Mouse (Mus musculus) left cerebral cortex, postnatal 10 days (tissue): ENCODE results near the gene Fbxl2. TPM values are rescaled to one million over a fixed set of nuclear protein-coding genes. Genes with fewer than 3 reads are reported as not detected.

Experiments used
- DNase-seq, 2 experiments: peaks; one replicate each; pipeline ENCODE4 v3.0.0; 2021 to 2022; ENCODE audit warnings: low spot score in 2 of 2, mixed read lengths in 1 of 2; ENCODE audit errors: extremely low spot score in 1 of 2
- intact Hi-C: fragments of 180-260 bp; cut with DNase I; formaldehyde crosslinking; loops from one replicate; pipeline ENCODE4 v1.15.1; 2025
- total RNA-seq, 2 experiments: library from RNA; stranded (reverse); gene quantifications; 2 replicates each; pipeline ENCODE4 v1.2.3; 2021

Fbxl2 gene
- total RNA-seq, 2 experiments from 2014 or later, result 48.5 to 58.8 TPM

GRCm38 (mm10) chr9:113978656-113979055 is 67.3 kb downstream of the Fbxl2 start:
- intact Hi-C loops, result no loop called here

GRCm38 (mm10) chr9:113977225-113977840 is 68.7 kb downstream of the Fbxl2 start:
- no peak for DNase-seq
- intact Hi-C loops, result no loop called here

More at GRCm38 (mm10) chr9:113978656-113979055, 67.3 kb downstream of the Fbxl2 start:
- no peak for DNase-seq

- intact Hi-C loops, result no loop called here
- DNase-seq, result no peak
These were observed 69.7 kb downstream of the Fbxl2 start for GRCm38 (mm10) chr9:113976264-113976663.

- DNase-seq, result no peak
- intact Hi-C loops, result no loop called here
These were observed 70.5 kb downstream of the Fbxl2 start for GRCm38 (mm10) chr9:113975442-113975841.

GRCm38 (mm10) chr9:113974945-113975344 is 71.0 kb downstream of the Fbxl2 start:
- DNase-seq, result no peak
- intact Hi-C loops, result no loop called here

GRCm38 (mm10) chr9:113973857-113974256 is 72.1 kb downstream of the Fbxl2 start:
- intact Hi-C loops, result no loop called here
- no peak for DNase-seq

GRCm38 (mm10) chr9:113971615-113972014 is 74.4 kb downstream of the Fbxl2 start:
- no peak for DNase-seq
- intact Hi-C loops, result no loop called here

- intact Hi-C loops, result no loop called here
- DNase-seq, result no peak
These were observed 76.0 kb downstream of the Fbxl2 start for GRCm38 (mm10) chr9:113970041-113970440.

- no peak for DNase-seq
These were observed 76.6 kb downstream of the Fbxl2 start for GRCm38 (mm10) chr9:113969399-113969798.

GRCm38 (mm10) chr9:113968967-113969366 is 77.0 kb downstream of the Fbxl2 start:
- intact Hi-C loops, result no loop called here
- no peak for DNase-seq

More at GRCm38 (mm10) chr9:113969399-113969798, 76.6 kb downstream of the Fbxl2 start:
- intact Hi-C loops, result no loop called here

GRCm38 (mm10) chr9:113966838-113967237 is 79.2 kb downstream of the Fbxl2 start:
- DNase-seq, result no peak
- intact Hi-C loops, result no loop called here

- no peak for DNase-seq
- intact Hi-C loops, result no loop called here
These were observed 81.6 kb downstream of the Fbxl2 start for GRCm38 (mm10) chr9:113964415-113964814.

GRCm38 (mm10) chr9:113963718-113964117 is 82.3 kb downstream of the Fbxl2 start:
- intact Hi-C loops, result no loop called here
- no peak for DNase-seq

- intact Hi-C loops, result no loop called here
- no peak for DNase-seq
These were observed 88.2 kb downstream of the Fbxl2 start for GRCm38 (mm10) chr9:113957777-113958176.

GRCm38 (mm10) chr9:113947216-113947615 is 98.8 kb downstream of the Fbxl2 start:
- intact Hi-C loops, result no loop called here
- DNase-seq, result no peak

GRCm38 (mm10) chr9:113943372-113943771 is 102.6 kb downstream of the Fbxl2 start:
- DNase-seq, result no peak

GRCm38 (mm10) chr9:113941103-113941805 is 104.7 kb downstream of the Fbxl2 start:
- no peak for DNase-seq
- intact Hi-C loops, result no loop called here

More at GRCm38 (mm10) chr9:113943372-113943771, 102.6 kb downstream of the Fbxl2 start:
- intact Hi-C loops, result no loop called here

GRCm38 (mm10) chr9:113939063-113939850 is 106.7 kb downstream of the Fbxl2 start:
- no peak for DNase-seq
- intact Hi-C loops, result no loop called here

GRCm38 (mm10) chr9:113935638-113936037 is 110.4 kb downstream of the Fbxl2 start:
- intact Hi-C loops, result no loop called here
- no peak for DNase-seq

GRCm38 (mm10) chr9:113932501-113932900 is 113.5 kb downstream of the Fbxl2 start:
- DNase-seq, result no peak
- intact Hi-C loops, result no loop called here
